Mouse (Mus musculus): ENCODE results near the gene Ppp1r14d. TPM values are rescaled to one million over a fixed set of nuclear protein-coding genes. Genes with fewer than 3 reads are reported as not detected.

The Ppp1r14d gene
- polyA plus RNA-seq, 1 experiment from 2014 or later, result not detected

GRCm38 (mm10) chr2:119189029-119189710, 40.5 kb downstream of the Ppp1r14d start:
- H3K4me1 ChIP-seq, result peaks cover 5% of the 10 kb centered on the region; the same call in 1 of the 2 replicates
- H3K27me3 ChIP-seq, result no peaks in the 10 kb centered on the region
- peak; percentile 84 for ATAC-seq (ENCODE audit: low FRiP score)
- H3K9me3 ChIP-seq, result no peaks in the 10 kb centered on the region
- 6% methylated on average over 15 of the region's 15 CpGs for WGBS
- H3K4me3 ChIP-seq (replicated peaks), result peak overlapping the region; percentile 25
- peaks cover 18% of the 10 kb centered on the region for H3K36me3 ChIP-seq (replicated peaks)
- peak overlapping the region; percentile 59 for H3K4me2 ChIP-seq
- no peak overlapping the region for H3K27ac ChIP-seq
- H3K9ac ChIP-seq, result no peak overlapping the region

- WGBS, result 84% methylated on average over 7 of the region's 7 CpGs
- no peaks in the 10 kb centered on the region for H3K4me1 ChIP-seq
- peaks cover 58% of the 10 kb centered on the region for H3K36me3 ChIP-seq (replicated peaks)
- H3K4me3 ChIP-seq (replicated peaks), result no peak overlapping the region
- no peak overlapping the region for H3K4me2 ChIP-seq
- H3K9me3 ChIP-seq, result no peaks in the 10 kb centered on the region
- ATAC-seq (ENCODE audit: low FRiP score), result no peak
- H3K27me3 ChIP-seq, result no peaks in the 10 kb centered on the region
- no peak overlapping the region for H3K9ac ChIP-seq
- no peak overlapping the region for H3K27ac ChIP-seq
Observed at GRCm38 (mm10) chr2:119182914-119183313, 46.8 kb downstream of the Ppp1r14d start.

GRCm38 (mm10) chr2:119177384-119177939, 52.2 kb downstream of the Ppp1r14d start:
- no peak overlapping the region for H3K27ac ChIP-seq
- no peaks in the 10 kb centered on the region for H3K27me3 ChIP-seq
- 90% methylated on average over 5 of the region's 5 CpGs for WGBS
- peaks cover 25% of the 10 kb centered on the region for H3K4me1 ChIP-seq
- no peak overlapping the region for H3K4me2 ChIP-seq
- H3K36me3 ChIP-seq (replicated peaks), result peaks cover 38% of the 10 kb centered on the region
- H3K9ac ChIP-seq, result no peak overlapping the region
- H3K9me3 ChIP-seq, result no peaks in the 10 kb centered on the region
- ATAC-seq (ENCODE audit: low FRiP score), result no peak
- H3K4me3 ChIP-seq (replicated peaks), result no peak overlapping the region

DNA sequence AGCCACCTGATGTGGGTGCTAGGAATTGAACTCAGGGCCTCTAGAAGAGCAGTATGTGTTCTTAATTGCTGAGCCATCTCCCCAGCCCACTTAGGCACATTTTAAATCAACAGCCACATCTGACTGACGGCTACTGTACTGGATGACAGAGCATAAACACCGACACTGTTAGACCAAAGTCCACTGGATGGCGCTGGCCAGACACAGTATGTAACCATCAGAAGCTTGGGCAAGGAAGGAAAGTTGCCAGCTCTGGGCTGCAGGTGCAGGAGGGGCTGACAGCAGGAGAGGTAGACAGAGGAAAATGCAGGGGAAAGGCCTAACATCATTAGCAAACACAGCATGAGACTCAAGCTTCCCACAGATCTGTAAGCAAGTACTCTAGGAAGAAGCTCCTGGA, 52.9 kb downstream of the Ppp1r14d start:
- ATAC-seq (ENCODE audit: low FRiP score), result no peak
- H3K27ac ChIP-seq, result no peak overlapping the region
- H3K27me3 ChIP-seq, result no peaks in the 10 kb centered on the region
- H3K9me3 ChIP-seq, result no peaks in the 10 kb centered on the region
- no peak overlapping the region for H3K9ac ChIP-seq
- H3K4me2 ChIP-seq, result no peak overlapping the region
- no peak overlapping the region for H3K4me3 ChIP-seq (replicated peaks)
- peaks cover 31% of the 10 kb centered on the region for H3K4me1 ChIP-seq
- WGBS, result 59% methylated on average over 3 of the region's 3 CpGs
- H3K36me3 ChIP-seq (replicated peaks), result peaks cover 38% of the 10 kb centered on the region

DNA sequence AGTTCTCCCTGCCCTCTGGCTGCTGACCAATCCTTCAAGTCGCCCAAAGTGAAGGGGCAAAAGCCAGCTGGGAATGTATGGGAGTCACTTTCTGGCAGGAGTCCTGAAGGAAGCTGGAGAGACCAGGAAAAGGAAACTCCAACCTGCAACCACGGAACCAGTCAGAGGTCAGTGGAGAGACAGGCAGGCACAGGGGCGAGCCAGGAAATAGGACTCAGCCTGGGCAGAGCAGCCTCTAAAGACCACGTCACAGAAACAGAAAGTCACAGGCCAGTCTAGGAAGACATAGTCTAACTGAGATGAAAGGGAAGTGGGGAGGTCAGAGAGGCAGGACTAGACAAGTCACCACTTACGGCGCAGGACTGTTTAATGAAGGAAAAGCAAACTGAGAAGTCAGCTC, 54.1 kb downstream of the Ppp1r14d start:
- ATAC-seq (ENCODE audit: low FRiP score), result no peak
- H3K4me1 ChIP-seq, result peaks cover 31% of the 10 kb centered on the region
- H3K9ac ChIP-seq, result no peak overlapping the region
- H3K27ac ChIP-seq, result no peak overlapping the region
- H3K9me3 ChIP-seq, result no peaks in the 10 kb centered on the region
- no peaks in the 10 kb centered on the region for H3K27me3 ChIP-seq
- peaks cover 34% of the 10 kb centered on the region for H3K36me3 ChIP-seq (replicated peaks)
- WGBS, result 75% methylated on average over 6 of the region's 6 CpGs
- no peak overlapping the region for H3K4me2 ChIP-seq
- H3K4me3 ChIP-seq (replicated peaks), result no peak overlapping the region

GRCm38 (mm10) chr2:119174866-119175265, 54.8 kb downstream of the Ppp1r14d start:
- H3K27me3 ChIP-seq, result 0 out of 2 replicates have a peak, but pooled peaks cover 4% of the 10 kb centered on the region
- no peak for ATAC-seq (ENCODE audit: low FRiP score)
- 59% methylated on average over 14 of the region's 14 CpGs for WGBS
- H3K27ac ChIP-seq, result no peak overlapping the region
- H3K4me1 ChIP-seq, result peaks cover 31% of the 10 kb centered on the region
- H3K4me3 ChIP-seq (replicated peaks), result no peak overlapping the region
- no peak overlapping the region for H3K9ac ChIP-seq
- H3K4me2 ChIP-seq, result no peak overlapping the region
- H3K9me3 ChIP-seq, result no peaks in the 10 kb centered on the region
- H3K36me3 ChIP-seq (replicated peaks), result peaks cover 26% of the 10 kb centered on the region

DNA sequence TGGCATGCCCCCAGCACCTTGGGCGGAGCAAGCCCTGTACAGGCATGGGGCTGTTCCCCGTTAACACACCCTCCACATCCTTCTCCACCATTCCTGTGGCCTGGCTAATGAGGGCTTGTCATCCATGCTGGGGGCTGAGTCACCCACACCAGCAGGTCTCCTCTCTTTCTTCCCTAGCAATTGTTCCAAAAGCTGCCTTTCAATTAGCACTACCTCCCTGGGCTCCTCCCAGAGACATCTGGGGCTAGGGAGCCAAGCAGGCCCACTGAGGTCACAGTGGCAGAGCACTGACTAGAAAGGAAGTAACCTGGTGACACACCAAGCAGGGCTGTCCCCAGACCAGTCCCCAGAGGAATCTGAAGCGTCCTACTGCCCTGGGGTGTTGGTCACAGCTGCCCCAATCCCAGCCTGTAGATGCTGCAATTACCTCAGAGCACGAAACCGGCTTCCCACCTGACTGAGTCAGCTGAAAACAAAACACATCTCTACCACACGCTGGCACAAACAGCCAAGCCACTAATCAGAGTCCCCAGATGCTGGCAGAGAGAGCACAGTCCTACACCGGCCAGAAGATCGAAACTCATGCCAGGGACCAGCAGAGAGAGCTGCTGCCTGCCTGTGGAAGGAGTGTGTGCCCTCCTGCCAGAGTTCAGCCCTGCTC, 55.6 kb downstream of the Ppp1r14d start, which contains the start of gene Gm14137:
TSS of gene Gm14137 (plus strand) at position 519 of the 661 bp plus-strand sequence.
- Histone ChIP-seq H3K36me3 (replicated peaks) (peaks cover 19% of the 10 kb centered on the region; the same call in 1 of the 2 replicates), H3K4me3 (replicated peaks) (no peak within 1 kb of the TSS), H3K27me3 (peaks cover 11% of the 10 kb centered on the region; the same call in 1 of the 2 replicates), H3K9ac (0 out of 2 replicates have a peak within 1 kb of the TSS, but pooled peaks have one; percentile 17), H3K4me1 (peaks cover 31% of the 10 kb centered on the region), H3K27ac (0 out of 2 replicates have a peak within 1 kb of the TSS, but pooled peaks have one; percentile 47), H3K9me3 (no peaks in the 10 kb centered on the region), H3K4me2 (0 out of 2 replicates have a peak within 1 kb of the TSS, but pooled peaks have one; percentile 1)
- 28% methylated on average over 8 of the region's 8 CpGs for WGBS
- ATAC-seq (ENCODE audit: low FRiP score), result no peak; the same call in 1 of the 2 replicates

GRCm38 (mm10) chr2:119172862-119173576, 56.7 kb downstream of the Ppp1r14d start:
- 27% methylated on average over 13 of the region's 13 CpGs for WGBS
- peaks cover 10% of the 10 kb centered on the region; the same call in 1 of the 2 replicates for H3K36me3 ChIP-seq (replicated peaks)
- ATAC-seq (ENCODE audit: low FRiP score), result peak; percentile 46; the same call in 1 of the 2 replicates
- peaks cover 32% of the 10 kb centered on the region for H3K4me1 ChIP-seq
- no peaks in the 10 kb centered on the region for H3K9me3 ChIP-seq
- peak overlapping the region; percentile 47; the same call in 1 of the 2 replicates for H3K27ac ChIP-seq
- H3K4me2 ChIP-seq, result 0 out of 2 replicates have a peak overlapping the region, but pooled peaks have one; percentile 1
- H3K27me3 ChIP-seq, result peaks cover 22% of the 10 kb centered on the region
- H3K9ac ChIP-seq, result 0 out of 2 replicates have a peak overlapping the region, but pooled peaks have one; percentile 17
- H3K4me3 ChIP-seq (replicated peaks), result no peak overlapping the region

GRCm38 (mm10) chr2:119172446-119172845, 57.3 kb downstream of the Ppp1r14d start:
- Histone ChIP-seq H3K4me1 (peaks cover 37% of the 10 kb centered on the region), H3K27ac (peak overlapping the region; percentile 38; the same call in 1 of the 2 replicates), H3K9me3 (no peaks in the 10 kb centered on the region), H3K36me3 (replicated peaks) (0 out of 2 replicates have a peak, but pooled peaks cover 6% of the 10 kb centered on the region), H3K4me2 (no peak overlapping the region), H3K4me3 (replicated peaks) (no peak overlapping the region), H3K27me3 (peaks cover 28% of the 10 kb centered on the region), H3K9ac (no peak overlapping the region)
- 84% methylated on average over 7 of the region's 7 CpGs for WGBS
- no peak for ATAC-seq (ENCODE audit: low FRiP score)

DNA sequence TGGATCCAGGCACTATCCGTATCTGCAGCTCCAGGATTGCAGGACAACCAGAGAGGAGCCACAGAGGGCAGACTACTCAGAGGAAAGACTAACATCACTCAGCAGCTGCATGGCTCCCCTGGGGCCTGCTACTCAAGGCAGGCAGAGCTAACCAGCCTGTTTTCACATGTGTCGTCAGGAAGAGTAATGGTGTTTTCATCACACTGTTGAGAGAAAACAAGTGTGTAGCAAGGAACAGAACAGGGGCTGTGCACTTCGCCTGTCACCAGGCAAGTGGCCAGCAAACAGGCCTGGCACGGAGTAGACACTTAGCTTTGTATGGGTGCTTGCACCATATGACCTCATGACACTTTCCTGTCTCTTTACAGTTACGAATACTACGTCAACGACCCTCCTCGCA, 58.1 kb downstream of the Ppp1r14d start:
- H3K36me3 ChIP-seq (replicated peaks), result no peaks in the 10 kb centered on the region
- no peak overlapping the region for H3K9ac ChIP-seq
- 89% methylated on average over 8 of the region's 8 CpGs for WGBS
- no peaks in the 10 kb centered on the region for H3K9me3 ChIP-seq
- no peak overlapping the region for H3K27ac ChIP-seq
- peaks cover 37% of the 10 kb centered on the region for H3K27me3 ChIP-seq
- H3K4me3 ChIP-seq (replicated peaks), result no peak overlapping the region
- ATAC-seq (ENCODE audit: low FRiP score), result no peak
- peaks cover 45% of the 10 kb centered on the region for H3K4me1 ChIP-seq
- no peak overlapping the region for H3K4me2 ChIP-seq

DNA sequence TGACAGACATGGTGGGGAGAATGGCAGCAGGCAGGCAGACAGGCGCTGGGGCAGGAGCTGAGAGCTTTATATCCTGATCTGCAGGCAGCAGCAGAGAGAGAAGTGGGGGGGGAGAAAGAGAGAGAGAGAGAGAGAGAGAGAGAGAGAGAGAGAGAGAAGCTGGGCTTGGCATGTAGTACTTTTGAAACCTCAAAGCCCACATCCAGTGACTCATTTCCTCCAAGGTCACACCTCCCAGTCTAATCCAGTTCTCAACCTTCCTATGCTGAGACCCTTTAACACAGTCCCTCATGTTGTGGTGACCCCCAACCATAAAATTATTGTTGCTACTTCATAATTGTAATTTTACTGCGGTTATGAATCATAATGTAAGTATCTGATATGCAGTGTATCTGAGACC, 59.4 kb downstream of the Ppp1r14d start:
- H3K9ac ChIP-seq, result no peak overlapping the region
- 92% methylated on average over 2 of the region's 2 CpGs for WGBS
- no peak for ATAC-seq (ENCODE audit: low FRiP score)
- H3K4me1 ChIP-seq, result peaks cover 47% of the 10 kb centered on the region
- H3K27ac ChIP-seq, result no peak overlapping the region
- H3K27me3 ChIP-seq, result peaks cover 49% of the 10 kb centered on the region
- no peak overlapping the region for H3K4me3 ChIP-seq (replicated peaks)
- H3K36me3 ChIP-seq (replicated peaks), result no peaks in the 10 kb centered on the region
- no peak overlapping the region for H3K4me2 ChIP-seq
- H3K9me3 ChIP-seq, result no peaks in the 10 kb centered on the region
